Mouse (Mus musculus): ENCODE measurements around the gene Gsta2. TPM values are rescaled to one million over a fixed set of nuclear protein-coding genes. Genes with fewer than 3 reads are reported as not detected.

Gene Gsta2
- polyA plus RNA-seq (2014; fragmentation: Nextera tagmentation; extraction: Ambion mirVana) = not detected in 2 replicates

DNA sequence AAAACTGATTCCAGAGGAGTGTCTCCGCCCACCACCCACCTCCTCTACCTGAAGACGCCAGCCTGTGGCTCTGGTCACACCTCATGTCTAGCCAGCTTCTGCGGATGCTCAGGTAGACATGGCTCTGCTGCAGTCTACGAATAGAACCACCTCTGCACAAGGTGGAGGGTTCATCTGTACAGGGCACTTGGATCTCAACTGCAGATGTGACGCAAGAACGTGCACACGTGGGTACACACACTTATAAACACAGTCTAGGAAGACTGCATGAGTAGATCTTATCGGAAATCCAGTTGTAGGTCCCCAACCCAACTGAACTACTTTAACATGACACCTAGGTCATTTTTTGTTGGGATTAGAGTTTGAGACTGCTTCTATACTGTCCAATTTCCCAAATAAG is at the start of gene Gsta2:
TSS of gene Gsta2 (minus strand) at position 178 of the 400 bp plus-strand sequence.
- ATAC-seq (ENCODE audit: low FRiP score, low TSS enrichment) (no peak), DNase-seq (no peak)
- WGBS = 90% methylated on average over 8 of the region's 8 CpGs
- Histone ChIP-seq H3K27me3 (ENCODE audit: control insufficient read depth, insufficient read depth, low read length) (no peaks in the 10 kb centered on the region), H3K36me3 (ENCODE audit: control insufficient read depth, insufficient read depth, low read length) (no peaks in the 10 kb centered on the region), H3K4me3 (replicated peaks; ENCODE audit: low read depth, low read length) (no peak within 1 kb of the TSS), H3K9me3 (ENCODE audit: control insufficient read depth, low read length) (no peaks in the 10 kb centered on the region), H3K9ac (replicated peaks; ENCODE audit: low read length) (no peak within 1 kb of the TSS), H3K4me2 (ENCODE audit: low read length) (no peak within 1 kb of the TSS), H3K27ac (replicated peaks; ENCODE audit: low read depth, low read length) (no peak within 1 kb of the TSS), H3K4me1 (ENCODE audit: control insufficient read depth, insufficient read depth, low read length) (no peaks in the 10 kb centered on the region)

GRCm38 (mm10) chr9:78401596-78401995 is 46.0 kb upstream of the Gsta2 start:
- DNase-seq = no peak
- Histone ChIP-seq H3K4me1 (ENCODE audit: control insufficient read depth, insufficient read depth, low read length) (no peaks in the 10 kb centered on the region), H3K4me3 (replicated peaks; ENCODE audit: low read depth, low read length) (no peak overlapping the region), H3K27ac (replicated peaks; ENCODE audit: low read depth, low read length) (no peak overlapping the region), H3K27me3 (ENCODE audit: control insufficient read depth, insufficient read depth, low read length) (peaks cover 13% of the 10 kb centered on the region), H3K9me3 (ENCODE audit: control insufficient read depth, low read length) (no peaks in the 10 kb centered on the region), H3K9ac (replicated peaks; ENCODE audit: low read length) (no peak overlapping the region), H3K36me3 (ENCODE audit: control insufficient read depth, insufficient read depth, low read length) (no peaks in the 10 kb centered on the region), H3K4me2 (ENCODE audit: low read length) (no peak overlapping the region)
- no peak for ATAC-seq (ENCODE audit: low FRiP score, low TSS enrichment)
- 95% methylated on average over 7 of the region's 7 CpGs for WGBS

- Histone ChIP-seq H3K27me3 (ENCODE audit: control insufficient read depth, insufficient read depth, low read length) (peaks cover 23% of the 10 kb centered on the region), H3K4me2 (ENCODE audit: low read length) (no peak overlapping the region), H3K9ac (replicated peaks; ENCODE audit: low read length) (no peak overlapping the region), H3K4me3 (replicated peaks; ENCODE audit: low read depth, low read length) (no peak overlapping the region), H3K4me1 (ENCODE audit: control insufficient read depth, insufficient read depth, low read length) (peaks cover 4% of the 10 kb centered on the region; the same call in 1 of the 2 replicates), H3K27ac (replicated peaks; ENCODE audit: low read depth, low read length) (no peak overlapping the region), H3K9me3 (ENCODE audit: control insufficient read depth, low read length) (no peaks in the 10 kb centered on the region), H3K36me3 (ENCODE audit: control insufficient read depth, insufficient read depth, low read length) (no peaks in the 10 kb centered on the region)
- DNase-seq (no peak), ATAC-seq (ENCODE audit: low FRiP score, low TSS enrichment) (no peak)
- WGBS = 95% methylated on average over 5 of the region's 5 CpGs
Observed at GRCm38 (mm10) chr9:78400570-78400969, 45.0 kb upstream of the Gsta2 start.

DNA sequence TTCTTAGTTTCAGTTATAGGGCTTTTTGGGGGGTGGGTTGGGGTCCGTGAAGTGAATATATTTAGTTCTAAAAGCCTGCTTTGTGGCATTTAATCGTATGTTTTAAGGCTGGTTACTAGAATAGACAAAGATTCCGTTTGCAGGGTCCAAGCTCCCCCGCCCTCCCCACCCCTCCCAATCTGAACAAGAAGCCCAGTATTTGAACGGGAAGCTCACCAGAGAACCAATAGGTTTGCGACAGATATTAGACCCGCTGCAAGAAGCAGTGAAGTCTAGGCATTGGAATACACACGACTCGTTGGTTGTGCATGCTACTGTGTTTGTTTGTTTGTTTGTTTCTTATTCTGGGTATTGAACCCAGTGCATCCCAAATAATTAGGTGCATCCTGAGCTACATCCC is 40.9 kb upstream of the Gsta2 start:
- no peaks in the 10 kb centered on the region for H3K36me3 ChIP-seq (ENCODE audit: control insufficient read depth, insufficient read depth, low read length)
- no peak overlapping the region for H3K4me3 ChIP-seq (replicated peaks; ENCODE audit: low read depth, low read length)
- H3K27me3 ChIP-seq (ENCODE audit: control insufficient read depth, insufficient read depth, low read length) = peaks cover 46% of the 10 kb centered on the region
- no peaks in the 10 kb centered on the region for H3K9me3 ChIP-seq (ENCODE audit: control insufficient read depth, low read length)
- H3K27ac ChIP-seq (replicated peaks; ENCODE audit: low read depth, low read length) = no peak overlapping the region
- H3K4me1 ChIP-seq (ENCODE audit: control insufficient read depth, insufficient read depth, low read length) = peaks cover 4% of the 10 kb centered on the region; the same call in 1 of the 2 replicates
- no peak overlapping the region for H3K4me2 ChIP-seq (ENCODE audit: low read length)
- no peak overlapping the region for H3K9ac ChIP-seq (replicated peaks; ENCODE audit: low read length)
- WGBS = 62% methylated on average over 9 of the region's 9 CpGs
- DNase-seq = no peak
- ATAC-seq (ENCODE audit: low FRiP score, low TSS enrichment) = no peak

DNA sequence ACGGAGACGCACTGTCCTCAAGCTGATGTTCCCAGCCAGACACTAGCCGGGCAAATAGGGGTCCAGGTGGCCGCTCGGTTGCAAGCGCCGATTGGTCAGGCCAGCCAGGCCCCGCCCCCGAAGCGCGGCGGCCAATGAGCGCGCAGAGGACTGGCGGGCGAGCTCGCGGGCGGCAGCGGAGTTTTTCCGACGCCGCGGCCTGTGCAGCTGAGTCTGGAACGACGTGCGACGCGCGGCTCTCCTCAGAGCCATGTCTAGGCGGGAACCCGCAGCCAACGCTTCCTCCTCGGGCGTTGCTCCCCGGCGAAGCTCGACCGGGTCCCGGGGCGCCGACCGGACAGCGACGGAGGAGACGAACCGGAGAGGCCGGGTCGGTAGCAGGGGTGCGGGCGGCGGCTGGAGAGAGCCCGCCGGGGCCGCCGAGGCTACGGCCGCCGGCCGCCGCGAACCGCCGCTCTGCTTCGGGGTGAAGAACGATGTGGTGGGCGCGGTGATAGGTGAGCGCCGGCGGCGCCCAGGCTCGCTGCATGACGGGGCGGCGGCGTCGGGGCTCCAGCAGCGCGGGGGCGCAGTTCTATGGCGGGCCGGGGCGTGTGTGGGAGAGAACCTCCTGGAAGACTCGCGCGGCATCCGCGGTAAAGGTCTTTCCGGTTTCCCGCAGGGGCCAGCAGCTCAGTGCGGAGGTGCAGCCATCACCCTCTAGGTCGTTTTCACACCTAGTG is 40.2 kb upstream of the Gsta2 start, which contains the start of gene Ddx43:
TSS of gene Ddx43 (plus strand) at position 148 of the 722 bp plus-strand sequence.
- 5% methylated on average over 90 of the region's 93 CpGs for WGBS
- peaks cover 46% of the 10 kb centered on the region for H3K27me3 ChIP-seq (ENCODE audit: control insufficient read depth, insufficient read depth, low read length)
- H3K27ac ChIP-seq (replicated peaks; ENCODE audit: low read depth, low read length) = no peak within 1 kb of the TSS
- DNase-seq (peak; percentile 91), ATAC-seq (ENCODE audit: low FRiP score, low TSS enrichment) (peak; percentile 96)
- peak within 1 kb of the TSS; percentile 42; the same call in 1 of the 2 replicates for H3K9ac ChIP-seq (replicated peaks; ENCODE audit: low read length)
- peaks cover 4% of the 10 kb centered on the region; the same call in 1 of the 2 replicates for H3K4me1 ChIP-seq (ENCODE audit: control insufficient read depth, insufficient read depth, low read length)
- H3K36me3 ChIP-seq (ENCODE audit: control insufficient read depth, insufficient read depth, low read length) = no peaks in the 10 kb centered on the region
- peak within 1 kb of the TSS; percentile 47 for H3K4me3 ChIP-seq (replicated peaks; ENCODE audit: low read depth, low read length)
- peak within 1 kb of the TSS; percentile 62 for H3K4me2 ChIP-seq (ENCODE audit: low read length)
- no peaks in the 10 kb centered on the region for H3K9me3 ChIP-seq (ENCODE audit: control insufficient read depth, low read length)

- Histone ChIP-seq H3K27ac (replicated peaks; ENCODE audit: low read depth, low read length) (no peak overlapping the region), H3K4me3 (replicated peaks; ENCODE audit: low read depth, low read length) (peak overlapping the region; percentile 47), H3K36me3 (ENCODE audit: control insufficient read depth, insufficient read depth, low read length) (no peaks in the 10 kb centered on the region), H3K4me2 (ENCODE audit: low read length) (peak overlapping the region; percentile 62), H3K27me3 (ENCODE audit: control insufficient read depth, insufficient read depth, low read length) (peaks cover 46% of the 10 kb centered on the region), H3K9ac (replicated peaks; ENCODE audit: low read length) (no peak overlapping the region), H3K9me3 (ENCODE audit: control insufficient read depth, low read length) (no peaks in the 10 kb centered on the region), H3K4me1 (ENCODE audit: control insufficient read depth, insufficient read depth, low read length) (peaks cover 4% of the 10 kb centered on the region; the same call in 1 of the 2 replicates)
- WGBS = 35% methylated on average over 11 of the region's 11 CpGs
- DNase-seq (no peak), ATAC-seq (ENCODE audit: low FRiP score, low TSS enrichment) (peak; percentile 50)
Observed at GRCm38 (mm10) chr9:78395244-78395629, 39.6 kb upstream of the Gsta2 start.

DNA sequence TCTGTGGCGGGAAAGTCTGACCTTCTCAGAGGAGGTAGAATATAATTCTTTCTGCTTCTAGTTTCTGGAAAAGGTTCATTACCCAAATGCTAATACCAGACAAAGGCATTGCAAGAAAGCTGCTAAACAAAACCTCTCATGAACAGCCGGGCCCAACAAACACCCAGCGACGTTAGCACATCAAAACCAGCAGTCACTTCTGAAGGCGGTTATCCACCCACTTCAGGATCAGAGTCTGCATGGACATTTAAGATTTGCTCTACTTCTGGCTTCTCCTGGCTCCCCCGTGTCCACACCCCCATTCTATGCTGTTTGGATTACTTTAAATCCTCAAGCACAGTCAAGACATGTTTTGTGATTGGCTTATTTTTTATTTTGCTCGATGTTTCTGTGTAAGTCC is 39.0 kb upstream of the Gsta2 start:
- no peak for ATAC-seq (ENCODE audit: low FRiP score, low TSS enrichment)
- no peak overlapping the region for H3K9ac ChIP-seq (replicated peaks; ENCODE audit: low read length)
- H3K27me3 ChIP-seq (ENCODE audit: control insufficient read depth, insufficient read depth, low read length) = peaks cover 46% of the 10 kb centered on the region

GRCm38 (mm10) chr9:78393741-78394140 is 38.2 kb upstream of the Gsta2 start:
- ATAC-seq (ENCODE audit: low FRiP score, low TSS enrichment) = no peak
- H3K27me3 ChIP-seq (ENCODE audit: control insufficient read depth, insufficient read depth, low read length) = peaks cover 46% of the 10 kb centered on the region

More for the DNA sequence above, 39.0 kb upstream of the Gsta2 start:
- H3K9me3 ChIP-seq (ENCODE audit: control insufficient read depth, low read length) = no peaks in the 10 kb centered on the region
- H3K4me2 ChIP-seq (ENCODE audit: low read length) = no peak overlapping the region
- H3K4me3 ChIP-seq (replicated peaks; ENCODE audit: low read depth, low read length) = no peak overlapping the region
- no peaks in the 10 kb centered on the region for H3K36me3 ChIP-seq (ENCODE audit: control insufficient read depth, insufficient read depth, low read length)
- H3K27ac ChIP-seq (replicated peaks; ENCODE audit: low read depth, low read length) = no peak overlapping the region
- H3K4me1 ChIP-seq (ENCODE audit: control insufficient read depth, insufficient read depth, low read length) = peaks cover 4% of the 10 kb centered on the region; the same call in 1 of the 2 replicates
- no peak for DNase-seq
- WGBS = 70% methylated on average over 7 of the region's 7 CpGs

GRCm38 (mm10) chr9:78389981-78390380 is 34.4 kb upstream of the Gsta2 start:
- no peak overlapping the region for H3K4me2 ChIP-seq (ENCODE audit: low read length)
- no peaks in the 10 kb centered on the region for H3K4me1 ChIP-seq (ENCODE audit: control insufficient read depth, insufficient read depth, low read length)
- ATAC-seq (ENCODE audit: low FRiP score, low TSS enrichment) (no peak), DNase-seq (no peak)
- no peaks in the 10 kb centered on the region for H3K9me3 ChIP-seq (ENCODE audit: control insufficient read depth, low read length)
- no peak overlapping the region for H3K4me3 ChIP-seq (replicated peaks; ENCODE audit: low read depth, low read length)
- 61% methylated on average over 5 of the region's 5 CpGs for WGBS
- peaks cover 17% of the 10 kb centered on the region for H3K27me3 ChIP-seq (ENCODE audit: control insufficient read depth, insufficient read depth, low read length)
- no peak overlapping the region for H3K9ac ChIP-seq (replicated peaks; ENCODE audit: low read length)
- no peaks in the 10 kb centered on the region for H3K36me3 ChIP-seq (ENCODE audit: control insufficient read depth, insufficient read depth, low read length)
- no peak overlapping the region for H3K27ac ChIP-seq (replicated peaks; ENCODE audit: low read depth, low read length)

More at GRCm38 (mm10) chr9:78393741-78394140, 38.2 kb upstream of the Gsta2 start:
- Histone ChIP-seq H3K9ac (replicated peaks; ENCODE audit: low read length) (no peak overlapping the region), H3K27ac (replicated peaks; ENCODE audit: low read depth, low read length) (no peak overlapping the region), H3K9me3 (ENCODE audit: control insufficient read depth, low read length) (no peaks in the 10 kb centered on the region), H3K4me1 (ENCODE audit: control insufficient read depth, insufficient read depth, low read length) (peaks cover 4% of the 10 kb centered on the region; the same call in 1 of the 2 replicates), H3K4me2 (ENCODE audit: low read length) (no peak overlapping the region), H3K36me3 (ENCODE audit: control insufficient read depth, insufficient read depth, low read length) (no peaks in the 10 kb centered on the region), H3K4me3 (replicated peaks; ENCODE audit: low read depth, low read length) (no peak overlapping the region)
- DNase-seq = no peak
- 89% methylated on average over 10 of the region's 10 CpGs for WGBS

Data from midbrain, embryonic 14.5 days (tissue).